Mouse (Mus musculus) embryonic facial prominence, embryonic 11.5 days (tissue): ENCODE measurements around the gene Pcsk5. TPM values are rescaled to one million over a fixed set of nuclear protein-coding genes. Genes with fewer than 3 reads are reported as not detected.

Experiments
- ATAC-seq: fragments of 200-750 bp; cut with Nextera tagmentation; replicated peaks from 2 replicates; pipeline ENCODE4 v1.8.0; 2017; ENCODE audit warnings: low read depth; ENCODE audit not compliant: insufficient number of reproducible peaks, low FRiP score, low TSS enrichment
- DNase-seq: peaks from one replicate; pipeline ENCODE4 v3.0.0-alpha.2; 2015; ENCODE audit warnings: low spot score
- H3K27ac ChIP-seq: fragments of 300-500 bp; sonication (generic); replicated peaks from 2 replicates; pipeline ENCODE4 v1.5.1; 2014; ENCODE audit warnings: mild to moderate bottlenecking, low read depth, low read length, control low read depth
- H3K27me3 ChIP-seq: fragments of 300-500 bp; sonication (generic); 2 replicates; pipeline ENCODE4 v1.6.1; 2014; ENCODE audit warnings: mild to moderate bottlenecking, low read length, moderate library complexity, mixed read lengths; ENCODE audit not compliant: control insufficient read depth, insufficient read depth
- H3K36me3 ChIP-seq: fragments of 300-500 bp; sonication (generic); replicated peaks from 2 replicates; pipeline ENCODE4 v1.6.1; 2014; ENCODE audit warnings: low read depth, mild to moderate bottlenecking, low read length, moderate library complexity, mixed read lengths; ENCODE audit not compliant: control insufficient read depth, insufficient read depth
- H3K4me1 ChIP-seq: fragments of 300-500 bp; sonication (generic); 2 replicates; pipeline ENCODE4 v1.6.1; 2014; ENCODE audit warnings: low read length, mixed read lengths; ENCODE audit not compliant: control insufficient read depth, insufficient read depth
- H3K4me2 ChIP-seq: fragments of 300-500 bp; sonication (generic); 2 replicates; pipeline ENCODE4 v1.6.1; 2014; ENCODE audit warnings: low read depth, mild to moderate bottlenecking, control low read depth, low read length, moderate library complexity
- H3K4me3 ChIP-seq: fragments of 300-500 bp; sonication (generic); 2 replicates; pipeline ENCODE4 v1.5.1; 2014; ENCODE audit warnings: low read depth, low read length, control low read depth
- H3K9ac ChIP-seq: fragments of 300-500 bp; sonication (generic); replicated peaks from 2 replicates; pipeline ENCODE4 v1.6.1; 2014; ENCODE audit warnings: mild to moderate bottlenecking, control low read depth, low read length
- H3K9me3 ChIP-seq: fragments of 300-500 bp; sonication (generic); replicated peaks from 2 replicates; pipeline ENCODE4 v1.6.1; 2016; ENCODE audit warnings: mild to moderate bottlenecking, low read length, inconsistent platforms, mixed read lengths; ENCODE audit not compliant: control insufficient read depth
- WGBS: fragments of 180-500 bp; shearing (Covaris S2); extraction: QIAGEN DNeasy Blood & Tissue Kit; methylation state at CpG from one replicate; pipeline ENCODE4 v1.1.7; 2014; 5-methylcytosine and 5-hydroxymethylcytosine counted together
- polyA plus RNA-seq: library from polyadenylated mRNA; unstranded; fragments of >200 nt; fragmentation: Nextera tagmentation; extraction: Ambion mirVana; gene quantifications from 2 replicates; pipeline ENCODE4 v1.2.1, GENCODE M21; 2014

The Pcsk5 gene
- polyA plus RNA-seq, 1 experiment from 2014 or later = 17.0 TPM

DNA sequence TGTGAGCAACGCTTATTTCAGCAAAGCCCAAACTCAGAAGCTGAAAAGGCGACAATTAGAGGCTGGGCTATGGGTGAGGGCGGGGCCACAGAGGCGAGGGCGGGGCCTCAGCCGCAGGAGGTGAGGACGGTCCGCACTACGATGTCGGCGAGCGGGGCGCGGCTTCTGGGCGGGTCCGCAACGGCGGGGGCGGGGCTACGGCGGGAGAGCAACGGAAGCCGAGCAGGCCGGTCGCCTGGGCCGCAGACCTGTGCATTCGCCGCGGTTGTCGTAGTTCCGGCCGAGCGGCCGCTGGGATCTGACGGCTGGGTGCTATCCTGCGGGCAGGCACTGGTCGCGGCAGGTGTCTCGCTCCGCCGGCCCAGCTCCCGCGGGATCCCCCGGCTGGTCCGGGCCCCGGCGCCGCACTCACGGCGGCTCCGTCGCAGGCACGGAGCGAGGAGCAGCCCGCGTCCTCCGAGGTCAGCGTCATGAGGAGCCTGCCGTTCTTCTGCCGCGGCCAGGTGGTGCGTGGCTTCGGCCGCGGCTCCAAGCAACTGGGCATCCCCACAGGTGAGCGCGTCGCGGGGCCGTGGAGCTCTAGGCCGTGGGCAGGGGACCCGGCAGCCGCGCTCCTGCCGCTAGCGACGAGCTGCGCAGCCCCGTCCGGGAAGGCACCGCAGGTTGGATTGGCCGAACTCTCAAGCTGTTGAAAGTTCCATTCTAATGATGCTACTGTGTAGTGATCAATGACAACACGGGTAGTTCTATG lies 443.4 kb downstream of the Pcsk5 start, which contains the start of gene Rfk:
Gene Rfk, plus strand, starts transcription at position 203 of the 751 bp plus-strand sequence.
- peak within 1 kb of the TSS; percentile 59 for H3K27ac ChIP-seq
- H3K27me3 ChIP-seq = no peaks in the 10 kb centered on the region
- WGBS = under 1% methylated on average over 79 of the region's 83 CpGs
- H3K4me3 ChIP-seq = peak within 1 kb of the TSS; percentile 89
- no peaks in the 10 kb centered on the region for H3K9me3 ChIP-seq
- ATAC-seq = peak; percentile 96
- H3K4me2 ChIP-seq = peak within 1 kb of the TSS; percentile 69
- no peaks in the 10 kb centered on the region for H3K4me1 ChIP-seq
- no peaks in the 10 kb centered on the region; the same call in 1 of the 2 replicates for H3K36me3 ChIP-seq
- H3K9ac ChIP-seq = peak within 1 kb of the TSS; percentile 87
- peak; percentile 92 for DNase-seq

DNA sequence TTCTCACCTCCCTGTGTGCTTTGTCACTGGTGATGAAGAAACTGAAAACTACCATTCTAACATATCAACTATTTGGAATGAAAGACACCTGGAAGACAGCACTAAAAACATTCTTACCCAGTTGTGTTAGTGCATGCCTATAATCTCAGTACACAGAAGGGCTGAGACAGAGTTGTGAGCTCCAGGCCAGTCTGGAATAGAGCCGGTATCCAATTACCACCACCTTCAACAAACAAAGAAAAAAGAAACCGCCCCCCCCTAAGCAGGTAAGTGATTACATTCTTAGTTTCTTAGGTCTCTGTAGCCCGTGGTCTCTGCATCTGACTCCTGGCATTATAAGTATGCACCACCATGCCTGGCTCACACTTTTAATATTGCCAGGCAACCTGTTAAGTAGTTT lies 444.6 kb downstream of the Pcsk5 start:
- 10% methylated on average over 3 of the region's 3 CpGs for WGBS
- H3K36me3 ChIP-seq = no peaks in the 10 kb centered on the region
- H3K9ac ChIP-seq = no peak overlapping the region
- no peak overlapping the region for H3K27ac ChIP-seq
- no peak overlapping the region for H3K4me2 ChIP-seq
- ATAC-seq (no peak), DNase-seq (peak; percentile 26)
- no peak overlapping the region for H3K4me3 ChIP-seq
- H3K9me3 ChIP-seq = no peaks in the 10 kb centered on the region
- H3K27me3 ChIP-seq = no peaks in the 10 kb centered on the region
- no peaks in the 10 kb centered on the region for H3K4me1 ChIP-seq

DNA sequence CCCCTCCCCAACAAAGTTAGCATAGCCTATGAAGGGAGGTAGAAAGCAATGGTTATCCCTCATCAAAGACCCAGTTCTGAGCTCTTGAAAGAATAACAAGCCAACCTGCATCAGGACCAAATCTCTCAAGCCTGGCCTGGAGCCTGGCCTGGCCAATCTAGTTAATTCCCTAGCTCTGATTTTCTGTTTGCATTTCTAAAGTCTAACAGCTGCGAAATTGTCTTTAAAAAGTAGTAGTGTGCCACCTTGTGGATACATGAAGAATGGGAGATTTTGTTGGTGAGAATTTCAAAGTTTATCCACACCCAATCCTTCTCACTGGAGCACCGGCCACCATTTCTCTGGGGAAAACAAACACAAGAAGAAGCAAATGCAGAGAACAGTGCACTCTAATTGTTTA lies 449.0 kb downstream of the Pcsk5 start:
- Histone ChIP-seq H3K9ac (no peak overlapping the region), H3K9me3 (no peaks in the 10 kb centered on the region), H3K4me3 (no peak overlapping the region), H3K36me3 (no peaks in the 10 kb centered on the region), H3K27ac (no peak overlapping the region), H3K4me1 (no peaks in the 10 kb centered on the region), H3K4me2 (no peak overlapping the region), H3K27me3 (no peaks in the 10 kb centered on the region)
- no peak for ATAC-seq
- 23% methylated on average over 2 of the region's 2 CpGs for WGBS
- peak; percentile 74 for DNase-seq

DNA sequence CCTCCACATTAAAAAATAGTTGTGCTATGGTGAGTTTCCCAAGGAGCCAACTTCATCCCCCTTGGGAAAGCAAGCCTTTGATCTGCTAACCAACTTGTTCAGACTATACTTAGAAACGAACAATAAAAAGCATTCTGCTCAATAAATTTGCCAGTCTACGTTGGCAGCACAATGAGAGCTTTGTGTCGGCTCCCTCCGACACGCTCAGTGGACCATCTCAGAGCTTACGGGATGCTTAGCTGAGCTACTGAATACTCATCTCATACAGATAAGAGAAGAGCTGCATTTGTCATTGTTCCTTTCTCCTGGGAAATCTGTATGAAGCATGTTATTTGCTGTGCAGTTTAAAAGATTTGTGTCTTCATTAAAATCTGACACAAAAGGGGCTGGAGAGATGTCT lies 451.0 kb downstream of the Pcsk5 start:
- 31% methylated on average over 6 of the region's 6 CpGs for WGBS
- Histone ChIP-seq H3K27me3 (no peaks in the 10 kb centered on the region), H3K9me3 (no peaks in the 10 kb centered on the region), H3K27ac (no peak overlapping the region), H3K4me2 (no peak overlapping the region), H3K36me3 (no peaks in the 10 kb centered on the region), H3K4me1 (no peaks in the 10 kb centered on the region), H3K9ac (no peak overlapping the region), H3K4me3 (no peak overlapping the region)
- no peak for ATAC-seq
- no peak for DNase-seq

DNA sequence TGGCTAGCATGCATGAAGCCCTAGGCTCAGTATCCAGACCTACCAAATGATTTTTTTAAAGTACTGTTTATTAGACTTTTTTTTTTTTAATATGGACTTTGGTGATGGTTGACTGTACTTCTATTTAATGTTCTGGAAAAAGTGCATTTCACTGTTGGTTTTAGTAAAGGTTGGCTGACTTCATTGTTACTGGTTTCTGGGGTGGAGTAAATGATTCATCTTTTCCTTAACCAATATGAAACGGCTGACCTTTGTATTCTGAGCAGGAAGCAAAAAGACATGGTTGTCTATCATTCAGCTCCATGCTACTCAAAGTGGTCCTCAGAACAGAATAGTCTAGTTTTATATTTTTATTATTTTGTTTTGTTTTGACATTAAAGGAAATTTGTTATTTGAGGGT lies 452.0 kb downstream of the Pcsk5 start:
- no peak for DNase-seq
- WGBS = 64% methylated on average over 1 of the region's 1 CpGs
- H3K9ac ChIP-seq = no peak overlapping the region

DNA sequence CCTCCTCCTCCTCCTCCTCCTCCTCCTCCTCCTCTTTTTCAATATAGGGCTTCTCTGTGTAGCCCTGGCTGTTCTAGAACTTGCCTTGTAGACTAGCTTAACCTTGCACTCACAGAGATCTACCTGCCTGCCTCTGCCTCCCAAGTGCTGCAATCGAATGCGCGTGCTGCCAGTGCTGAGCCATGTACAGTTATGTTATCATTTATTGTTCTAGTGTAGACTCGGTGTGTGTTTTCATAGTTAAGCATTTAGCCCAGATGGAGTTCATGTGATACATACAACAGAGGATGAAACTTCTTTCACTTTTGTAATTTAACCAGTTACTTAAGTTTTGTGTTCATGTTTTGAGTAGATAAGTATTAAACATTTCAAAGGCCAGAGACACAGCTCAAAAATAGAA lies 452.4 kb downstream of the Pcsk5 start:
- no peak overlapping the region for H3K27ac ChIP-seq
- no peaks in the 10 kb centered on the region for H3K4me1 ChIP-seq
- no peaks in the 10 kb centered on the region for H3K36me3 ChIP-seq
- ATAC-seq (no peak), DNase-seq (no peak)
- 86% methylated on average over 4 of the region's 4 CpGs for WGBS
- no peak overlapping the region for H3K4me2 ChIP-seq
- H3K27me3 ChIP-seq = no peaks in the 10 kb centered on the region
- H3K9me3 ChIP-seq = no peaks in the 10 kb centered on the region
- H3K4me3 ChIP-seq = no peak overlapping the region
- H3K9ac ChIP-seq = no peak overlapping the region

More for the DNA sequence above, 452.0 kb downstream of the Pcsk5 start:
- no peak overlapping the region for H3K4me2 ChIP-seq
- H3K9me3 ChIP-seq = no peaks in the 10 kb centered on the region
- no peak overlapping the region for H3K4me3 ChIP-seq
- no peaks in the 10 kb centered on the region for H3K4me1 ChIP-seq
- H3K27ac ChIP-seq = no peak overlapping the region
- no peaks in the 10 kb centered on the region for H3K36me3 ChIP-seq
- H3K27me3 ChIP-seq = no peaks in the 10 kb centered on the region
- no peak for ATAC-seq

DNA sequence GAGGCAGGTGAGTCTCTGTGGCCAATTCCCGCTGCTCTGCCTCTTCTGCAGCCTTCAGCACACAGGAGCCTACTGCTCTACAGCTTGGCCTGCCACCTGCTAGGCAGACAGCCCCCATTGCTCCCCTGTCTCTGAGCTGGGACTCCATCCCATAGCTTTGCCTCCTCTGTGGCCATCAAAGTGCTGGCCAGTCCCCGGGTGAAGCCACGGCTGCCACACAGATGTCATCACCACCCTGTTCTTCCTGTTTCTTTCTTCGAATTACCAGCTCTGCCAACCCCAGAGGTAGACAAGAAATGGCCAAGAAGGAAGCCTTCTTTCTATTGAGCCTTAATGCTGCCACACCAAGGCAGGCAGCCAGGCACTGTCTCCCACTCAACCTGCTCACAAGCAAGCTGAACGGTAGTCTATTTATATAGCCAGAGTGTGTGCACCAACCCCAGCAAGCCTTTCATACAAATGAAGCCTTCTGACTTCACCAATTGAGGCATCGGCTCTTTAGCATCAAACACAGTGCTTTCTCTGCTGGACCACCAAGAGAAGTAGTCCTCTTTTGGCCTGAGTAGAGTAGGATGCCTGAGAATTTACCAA lies 454.5 kb downstream of the Pcsk5 start:
- ATAC-seq (no peak), DNase-seq (no peak)
- 84% methylated on average over 6 of the region's 6 CpGs for WGBS
- Histone ChIP-seq H3K4me1 (no peaks in the 10 kb centered on the region), H3K9me3 (no peaks in the 10 kb centered on the region), H3K36me3 (no peaks in the 10 kb centered on the region), H3K27me3 (no peaks in the 10 kb centered on the region), H3K4me3 (no peak overlapping the region), H3K4me2 (no peak overlapping the region), H3K9ac (no peak overlapping the region), H3K27ac (no peak overlapping the region)
